16 mouse cellular contexts compared by ENCODE assay signal in genomic region chr19:53823847-53824246, GRCm38 (mm10).
A peak's percentile ranks its signal among the peaks of the same experiment; 100 is the strongest.
DNase-seq lines count a peak whose midpoint lies in the region; ATAC-seq and TF ChIP-seq lines count a peak whose summit lies in the region.
"Had no signal": no experiment of that assay in that cellular context is flagged by ENCODE, and none has a peak within 500 bp of the region (broad histone marks: within the 10 kb centered on the region; RNA-seq: fewer than 3 reads in every experiment).

No protein-coding gene starts in this region.

- no peaks in the 10 kb centered on the region for H3K9me3 ChIP-seq in CH12.LX (replicated peaks; ENCODE audit: low read length)
- H3K9me3 ChIP-seq in embryonic facial prominence, embryonic 14.5 days (ENCODE audit: control insufficient read depth, low read length): no peaks in the 10 kb centered on the region
- no peaks in the 10 kb centered on the region for H3K9me3 ChIP-seq in liver, embryonic 12.5 days (replicated peaks)
- no peaks in the 10 kb centered on the region for H3K9me3 ChIP-seq in hindbrain, embryonic 11.5 days (ENCODE audit: control insufficient read depth, low read length)
- no peaks in the 10 kb centered on the region for H3K9me3 ChIP-seq in neural tube, embryonic 15.5 days (replicated peaks)
- H3K9me3 ChIP-seq: G1E; midbrain, embryonic 10.5 days had no signal

- no peaks in the 10 kb centered on the region for H3K36me3 ChIP-seq in CH12.LX (replicated peaks in 1 of 2; ENCODE audit: control insufficient read depth in 1 of 2, insufficient read depth in 1 of 2, low read length in 1 of 2)
- no peaks in the 10 kb centered on the region for H3K36me3 ChIP-seq in embryonic facial prominence, embryonic 14.5 days (ENCODE audit: control insufficient read depth, insufficient read depth, low read length)
- 0 out of 2 replicates have a peak, but pooled peaks cover 5% of the 10 kb centered on the region for H3K36me3 ChIP-seq in liver, embryonic 12.5 days
- no peaks in the 10 kb centered on the region for H3K36me3 ChIP-seq in hindbrain, embryonic 11.5 days (ENCODE audit: control insufficient read depth, insufficient read depth, low read length)
- no peaks in the 10 kb centered on the region for H3K36me3 ChIP-seq in neural tube, embryonic 15.5 days
- H3K36me3 ChIP-seq: G1E; midbrain, embryonic 10.5 days had no signal

- in situ Hi-C loops in CH12.LX (cut with MboI; ENCODE audit: low pct_ligation_motif_present, low pct_unique_long_range_greater_than_20kb, low sequenced_read_pairs): no loop called here

- TF ChIP-seq POLR2A in CH12.LX (IDR thresholded peaks at IDR 0.05; ENCODE audit: low read depth, low read length): no peak

- peak overlapping the region; percentile 16; the same call in 1 of the 2 replicates for H3K9ac ChIP-seq in CH12.LX (ENCODE audit: insufficient read depth, low read depth)
- no peak overlapping the region for H3K9ac ChIP-seq in embryonic facial prominence, embryonic 14.5 days (ENCODE audit: low read depth, low read length)
- H3K9ac ChIP-seq in liver, embryonic 12.5 days: peak overlapping the region; percentile 46
- no peak overlapping the region for H3K9ac ChIP-seq in hindbrain, embryonic 11.5 days (ENCODE audit: low read depth, low read length)
- H3K9ac ChIP-seq in neural tube, embryonic 15.5 days (replicated peaks): no peak overlapping the region

- no peak overlapping the region for H3K4me3 ChIP-seq in CH12.LX (replicated peaks in 1 of 3; ENCODE audit: low read depth in 2 of 3, low read length in 2 of 3, poor library complexity in 1 of 3)
- no peak overlapping the region for H3K4me3 ChIP-seq in embryonic facial prominence, embryonic 14.5 days (ENCODE audit: low read depth, low read length)
- peak overlapping the region; percentile 55 for H3K4me3 ChIP-seq in liver, embryonic 12.5 days
- H3K4me3 ChIP-seq in hindbrain, embryonic 11.5 days (ENCODE audit: low read depth, low read length): no peak overlapping the region
- H3K4me3 ChIP-seq in neural tube, embryonic 15.5 days (replicated peaks): no peak overlapping the region

- dilution Hi-C loops in CH12.LX (cut with MboI; ENCODE audit: extremely low pct_ligation_motif_present, extremely low pct_unique_long_range_greater_than_20kb, low sequenced_read_pairs): no loop called here

- H3K27me3 ChIP-seq in CH12.LX (replicated peaks): no peaks in the 10 kb centered on the region
- no peaks in the 10 kb centered on the region for H3K27me3 ChIP-seq in embryonic facial prominence, embryonic 14.5 days (replicated peaks; ENCODE audit: control insufficient read depth, insufficient read depth, low read length)
- H3K27me3 ChIP-seq in liver, embryonic 12.5 days (replicated peaks): no peaks in the 10 kb centered on the region
- H3K27me3 ChIP-seq in hindbrain, embryonic 11.5 days (ENCODE audit: control insufficient read depth, insufficient read depth, low read length): no peaks in the 10 kb centered on the region
- H3K27me3 ChIP-seq in neural tube, embryonic 15.5 days (replicated peaks): no peaks in the 10 kb centered on the region

- peak; percentile 94 for DNase-seq in heart, adult 11 months
- DNase-seq in heart, adult 8-10 months (ENCODE audit: low spot score): no peak
- no peak for DNase-seq in CH12.LX (ENCODE audit: extremely low read depth)
- DNase-seq in embryonic facial prominence, embryonic 14.5 days (ENCODE audit: low spot score): no peak
- DNase-seq in hindbrain, embryonic 11.5 days (ENCODE audit: low spot score): no peak
- DNase-seq in testis, postnatal 14 days (ENCODE audit: low spot score): no peak
- DNase-seq: adrenal gland, postnatal 10 days; cerebellum, adult 11 months; kidney, postnatal 4 days; lung, postnatal 14 days; right cerebral cortex, adult 18-20 months; thymus, adult 18-20 months had no signal

- peak; percentile 63; the same call in 1 of the 2 replicates for ATAC-seq in embryonic facial prominence, embryonic 14.5 days (ENCODE audit: low read depth)
- ATAC-seq in liver, embryonic 12.5 days: no peak
- no peak for ATAC-seq in hindbrain, embryonic 11.5 days (ENCODE audit: low FRiP score)
- no peak for ATAC-seq in neural tube, embryonic 15.5 days (ENCODE audit: low FRiP score)

- H3K4me1 ChIP-seq in CH12.LX (ENCODE audit: control insufficient read depth in 1 of 2, insufficient read depth in 2 of 2): no peaks in the 10 kb centered on the region
- H3K4me1 ChIP-seq in embryonic facial prominence, embryonic 14.5 days (ENCODE audit: control insufficient read depth, insufficient read depth, low read length): no peaks in the 10 kb centered on the region
- H3K4me1 ChIP-seq in liver, embryonic 12.5 days: peaks cover 46% of the 10 kb centered on the region
- H3K4me1 ChIP-seq in hindbrain, embryonic 11.5 days (replicated peaks; ENCODE audit: control insufficient read depth, insufficient read depth, low read length): no peaks in the 10 kb centered on the region
- H3K4me1 ChIP-seq in neural tube, embryonic 15.5 days: peaks cover 11% of the 10 kb centered on the region

- no peak overlapping the region for H3K27ac ChIP-seq in CH12.LX (ENCODE audit: insufficient read depth, low read depth)
- H3K27ac ChIP-seq in embryonic facial prominence, embryonic 14.5 days (replicated peaks; ENCODE audit: low read depth, low read length): no peak overlapping the region
- H3K27ac ChIP-seq in liver, embryonic 12.5 days: peak overlapping the region; percentile 52; the same call in 1 of the 2 replicates
- no peak overlapping the region for H3K27ac ChIP-seq in hindbrain, embryonic 11.5 days (ENCODE audit: low read depth, low read length)
- no peak overlapping the region for H3K27ac ChIP-seq in neural tube, embryonic 15.5 days (replicated peaks)
- H3K27ac ChIP-seq: midbrain, embryonic 10.5 days had no signal

- TF ChIP-seq RAD21 in CH12.LX (IDR thresholded peaks at IDR 0.05; ENCODE audit: low read depth, low read length): no peak

- TF ChIP-seq EP300 in CH12.LX (IDR thresholded peaks at IDR 0.05; ENCODE audit: low read length): no peak

- no peaks in the 10 kb centered on the region for H3K79me2 ChIP-seq in CH12.LX (replicated peaks; ENCODE audit: control insufficient read depth, extremely low read depth, insufficient read depth, poor library complexity, severe bottlenecking)

- WGBS in embryonic facial prominence, embryonic 14.5 days: 33% methylated on average over 6 of the region's 6 CpGs
- WGBS in liver, embryonic 12.5 days (ENCODE audit: insufficient replicate concordance): 50% methylated on average over 6 of the region's 6 CpGs
- 66% methylated on average over 6 of the region's 6 CpGs for WGBS in hindbrain, embryonic 11.5 days
- WGBS in neural tube, embryonic 15.5 days: 58% methylated on average over 6 of the region's 6 CpGs

- no peak overlapping the region for H3K4me2 ChIP-seq in CH12.LX (ENCODE audit: insufficient read depth, low read depth, poor library complexity, severe bottlenecking)
- H3K4me2 ChIP-seq in embryonic facial prominence, embryonic 14.5 days (ENCODE audit: low read depth, low read length): no peak overlapping the region
- peak overlapping the region; percentile 66 for H3K4me2 ChIP-seq in liver, embryonic 12.5 days
- no peak overlapping the region for H3K4me2 ChIP-seq in hindbrain, embryonic 11.5 days (replicated peaks; ENCODE audit: low read depth, low read length)
- H3K4me2 ChIP-seq in neural tube, embryonic 15.5 days: no peak overlapping the region; the same call in 1 of the 2 replicates

- TF ChIP-seq CTCF in CH12.LX (conservative IDR thresholded peaks at IDR 0.05 in 1 of 2, IDR thresholded peaks at IDR 0.05 in 1 of 2; ENCODE audit: low read depth in 2 of 2, low read length in 2 of 2): no peak

TF ChIP-seq in CH12.LX, 34 proteins besides CTCF, POLR2A, EP300 and RAD21:
- TF ChIP-seq CHD1 (IDR thresholded peaks at IDR 0.05; ENCODE audit: low read depth, low read length) (no peak), MXI1 (IDR thresholded peaks at IDR 0.05; ENCODE audit: low read depth, low read length) (no peak), MAZ (IDR thresholded peaks at IDR 0.05; ENCODE audit: low read depth, low read length) (no peak), POLR2AphosphoS2 (IDR thresholded peaks at IDR 0.05; ENCODE audit: low read depth, low read length) (no peak), USF1 (IDR thresholded peaks at IDR 0.05; ENCODE audit: low read depth, low read length) (no peak), SIN3A (IDR thresholded peaks at IDR 0.05; ENCODE audit: low read length) (no peak)

Comparison
In these comparisons a context has a peak if more than half of its experiments do, and no peak if none do; other contexts are left out.
1. H3K9ac ChIP-seq: peak in CH12.LX (single experiment) and liver, embryonic 12.5 days (single experiment); none in embryonic facial prominence, embryonic 14.5 days (single experiment), hindbrain, embryonic 11.5 days (single experiment) and neural tube, embryonic 15.5 days (single experiment).